Mouse (Mus musculus) bone marrow, adult 2 months (tissue): ENCODE measurements around the gene Fgf2.

Experiments
- CTCF ChIP-seq: fragments of 200-500 bp; IDR thresholded peaks from 2 replicates; pipeline ENCODE4 v1.5.1; 2011; ENCODE audit warnings: low read length, control low read depth; ENCODE audit not compliant: control insufficient read depth, insufficient read depth
- POLR2A ChIP-seq: fragments of 200-500 bp; IDR thresholded peaks from 2 replicates; pipeline ENCODE4 v1.6.1; 2011; ENCODE audit warnings: low read depth, mild to moderate bottlenecking, control low read depth, low read length, borderline replicate concordance; ENCODE audit not compliant: control insufficient read depth

DNA sequence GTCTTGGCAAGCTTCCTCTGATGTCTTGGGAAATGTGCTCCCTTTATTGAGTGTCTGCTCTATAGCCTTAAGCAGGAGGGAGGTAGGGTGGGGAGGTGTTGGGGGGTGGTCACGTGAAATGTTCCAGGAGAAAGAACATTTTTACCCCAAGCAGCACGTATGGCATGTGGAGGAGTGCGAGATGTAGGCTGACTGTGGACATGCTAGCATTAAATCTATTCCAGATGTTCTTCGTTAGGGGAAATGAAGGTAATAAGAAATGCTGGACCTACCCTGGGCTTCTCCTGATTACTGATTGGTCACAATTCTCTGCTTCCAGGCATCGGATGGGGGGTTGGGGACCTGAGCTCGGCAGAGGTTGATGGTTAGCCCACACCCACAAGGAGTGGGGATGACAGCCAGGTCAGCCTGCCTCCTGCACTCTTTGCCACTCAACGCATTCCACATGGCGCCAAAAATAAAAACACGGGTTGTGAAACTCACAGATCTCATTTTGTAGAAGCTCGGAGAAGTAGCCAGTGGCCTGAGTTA, 5.9 kb downstream of the Fgf2 start:
- no peak for TF ChIP-seq POLR2A
- TF ChIP-seq CTCF, result no peak
